Mouse (Mus musculus) stomach, postnatal 0 days (tissue): ENCODE measurements around the gene Fcgrt.

Experiments used
- CTCF ChIP-seq: IDR thresholded peaks from 2 replicates; pipeline ENCODE4 v1.5.1; 2016; ENCODE audit warnings: antibody characterized with exemption, low read depth, mild to moderate bottlenecking, moderate library complexity
- EP300 ChIP-seq: optimal IDR thresholded peaks from 2 replicates; pipeline ENCODE3; 2016; ENCODE audit warnings: antibody characterized with exemption

DNA sequence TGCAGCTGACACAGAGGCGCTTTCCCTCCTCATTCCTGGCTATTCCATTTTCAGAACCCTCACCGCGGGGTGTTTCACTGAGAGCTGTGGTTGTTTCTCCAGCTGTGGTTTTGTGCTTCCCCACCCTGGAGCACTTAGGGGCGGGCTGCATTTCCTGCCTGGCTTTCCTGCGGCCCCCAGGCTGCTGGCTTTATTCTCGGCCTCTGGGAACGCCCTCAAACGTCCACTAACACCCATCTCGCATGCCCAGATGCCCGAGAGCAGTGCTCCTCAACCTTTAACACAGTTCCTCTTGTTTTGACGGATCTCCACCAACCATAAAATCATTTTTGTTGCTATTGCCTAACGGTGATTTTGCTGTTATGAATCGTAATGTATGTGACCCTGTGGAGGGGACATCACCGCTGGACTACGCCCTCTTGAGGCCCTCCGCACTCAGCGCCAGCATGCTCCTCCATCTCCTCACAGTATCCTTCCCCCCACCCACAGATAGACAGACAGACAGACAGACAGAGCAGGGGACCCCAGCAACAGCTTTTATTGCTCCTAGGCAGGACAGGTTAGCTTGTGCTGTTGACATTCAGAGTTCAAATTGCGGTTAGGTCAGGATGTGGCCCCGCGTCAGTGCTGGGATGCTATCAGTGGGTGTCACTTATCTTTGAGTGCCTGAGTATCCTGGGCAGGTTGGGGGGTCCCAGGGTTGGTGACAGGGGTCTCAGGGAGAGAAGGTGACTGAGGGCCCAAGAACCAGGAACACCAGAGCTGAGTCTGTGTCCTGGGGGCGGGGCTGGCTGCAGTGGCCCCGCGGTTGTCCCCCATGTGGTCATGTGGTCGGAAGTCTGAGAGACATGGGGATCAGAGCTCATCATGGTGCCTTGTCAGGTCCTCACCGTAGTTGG is 21.0 kb downstream of the Fcgrt start:
- TF ChIP-seq EP300 (no peak), CTCF (0 out of 2 replicates have a peak, but pooled peaks have one; percentile 17)
